Mouse (Mus musculus): ENCODE results near the gene Fut1.

DNA sequence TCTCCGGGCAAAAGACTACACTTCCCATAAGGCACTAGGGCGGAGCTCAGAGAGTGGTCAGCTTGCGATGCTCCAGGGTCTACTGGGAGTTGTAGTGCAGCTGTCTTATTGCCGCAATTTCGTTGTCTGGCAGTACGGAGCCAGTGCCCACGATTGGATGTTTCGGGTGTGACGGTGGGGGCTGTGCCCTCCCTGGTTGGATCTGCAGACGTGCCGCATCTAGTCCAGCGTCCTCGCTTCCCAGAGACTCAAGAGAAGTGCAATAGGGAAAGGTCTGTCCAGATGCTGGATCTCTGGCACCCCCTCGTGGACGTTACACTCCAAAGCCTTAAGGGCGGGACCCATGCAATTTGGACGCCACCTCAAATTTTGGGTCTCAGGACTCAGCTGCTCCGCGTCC, 27.9 kb upstream of the Fut1 start:
- TF ChIP-seq CTCF (conservative IDR thresholded peaks at IDR 0.05; ENCODE audit: insufficient read depth, insufficient read length, low read depth, low read length) (peak; percentile 94), POLR2A (IDR thresholded peaks at IDR 0.05; ENCODE audit: low read depth, low read length) (no peak)

All from kidney, adult 2 months (tissue).